Mouse (Mus musculus) midbrain, embryonic 10.5 days (tissue): ENCODE measurements around the gene Fthl17d. TPM values are rescaled to one million over a fixed set of nuclear protein-coding genes. Genes with fewer than 3 reads are reported as not detected.
"Not testable (repeated sequence)": the region's sequence is repeated elsewhere in the genome, so short reads cannot be mapped to it uniquely, and the experiment has no call there.

ENCODE experiments used
- DNase-seq: peaks from one replicate; pipeline ENCODE4 v3.0.0-alpha.2; 2017; ENCODE audit warnings: low spot score
- H3K27ac ChIP-seq: fragments of 300-500 bp; sonication (generic); replicated peaks from 2 replicates; pipeline ENCODE4 v1.5.1; 2016; ENCODE audit warnings: mild to moderate bottlenecking
- H3K27me3 ChIP-seq: fragments of 300-500 bp; sonication (generic); 2 replicates; pipeline ENCODE4 v1.6.1; 2016; ENCODE audit warnings: low read depth, mild to moderate bottlenecking; ENCODE audit not compliant: poor library complexity, severe bottlenecking
- H3K36me3 ChIP-seq: fragments of 300-500 bp; sonication (generic); 2 replicates; pipeline ENCODE4 v1.6.1; 2016; ENCODE audit warnings: mild to moderate bottlenecking, moderate library complexity
- H3K4me1 ChIP-seq: fragments of 300-500 bp; sonication (generic); 2 replicates; pipeline ENCODE4 v1.6.1; 2016
- H3K4me3 ChIP-seq: fragments of 300-500 bp; sonication (generic); 2 replicates; pipeline ENCODE4 v1.5.1; 2016; ENCODE audit warnings: mild to moderate bottlenecking, moderate library complexity
- H3K9me3 ChIP-seq: fragments of 300-500 bp; sonication (generic); replicated peaks from 2 replicates; pipeline ENCODE4 v1.6.1; 2016; ENCODE audit warnings: mild to moderate bottlenecking
- whole genome bisulfite sequencing: fragments of 180-500 bp; shearing (Covaris S2); methylation state at CpG from one replicate; pipeline ENCODE4 v1.1.7; 2016; 5-methylcytosine and 5-hydroxymethylcytosine counted together
- polyA plus RNA-seq: library from polyadenylated mRNA; unstranded; fragments of >200 nt; fragmentation: Nextera tagmentation; extraction: Ambion mirVana; gene quantifications from 2 replicates; pipeline ENCODE4 v1.2.1, GENCODE M21; 2016

Fthl17d gene
- polyA plus RNA-seq = not detected in 2 replicates

- H3K27me3 ChIP-seq, H3K4me1 ChIP-seq, H3K9me3 ChIP-seq, H3K27ac ChIP-seq, H3K36me3 ChIP-seq, H3K4me3 ChIP-seq, DNase-seq: not testable (repeated sequence)
- WGBS = no CpG with 5 or more reads among the region's 9 CpGs
Observed at GRCm38 (mm10) chrX:8986655-8987054, at the start of gene Fthl17d. Gene Fthl17d (minus strand): TSS chrX:8986755.

- DNase-seq, H3K4me3 ChIP-seq, H3K27ac ChIP-seq, H3K27me3 ChIP-seq, H3K36me3 ChIP-seq, H3K4me1 ChIP-seq, H3K9me3 ChIP-seq: not testable (repeated sequence)
- no CpG with 5 or more reads among the region's 10 CpGs for WGBS
Observed at GRCm38 (mm10) chrX:9033193-9033592, 46.6 kb upstream of the Fthl17d start, which contains the start of gene Fthl17e. Gene Fthl17e (plus strand): TSS chrX:9033493.

- Histone ChIP-seq H3K36me3 (no peaks in the 10 kb centered on the region), H3K27ac (no peak overlapping the region), H3K4me1 (no peaks in the 10 kb centered on the region), H3K4me3 (no peak overlapping the region), H3K9me3 (no peaks in the 10 kb centered on the region), H3K27me3 (no peaks in the 10 kb centered on the region)
- no peak for DNase-seq
- WGBS = 56% methylated on average over 10 of the region's 10 CpGs
Observed at GRCm38 (mm10) chrX:9019481-9019880, 32.9 kb upstream of the Fthl17d start.

- Histone ChIP-seq H3K4me3 (no peak overlapping the region), H3K4me1 (no peaks in the 10 kb centered on the region), H3K27me3 (no peaks in the 10 kb centered on the region), H3K9me3 (no peaks in the 10 kb centered on the region; the same call in 1 of the 2 replicates), H3K27ac (no peak overlapping the region), H3K36me3 (no peaks in the 10 kb centered on the region)
- no peak for DNase-seq
- WGBS = 80% methylated on average over 1 of the region's 1 CpGs
Observed at GRCm38 (mm10) chrX:9016079-9016478, 29.5 kb upstream of the Fthl17d start.

GRCm38 (mm10) chrX:8976459-8976858 lies 10.1 kb downstream of the Fthl17d start, which contains the start of gene Fthl17c:
Gene Fthl17c (minus strand): TSS chrX:8976559.
- WGBS = no CpG with 5 or more reads among the region's 11 CpGs
- not testable (repeated sequence) for H3K27me3 ChIP-seq, H3K4me1 ChIP-seq, H3K36me3 ChIP-seq, H3K27ac ChIP-seq, DNase-seq, H3K9me3 ChIP-seq, H3K4me3 ChIP-seq

- not testable (repeated sequence) for H3K27me3 ChIP-seq, DNase-seq, H3K4me3 ChIP-seq, H3K4me1 ChIP-seq, H3K36me3 ChIP-seq, H3K27ac ChIP-seq
- peaks cover 10% of the 10 kb centered on the region for H3K9me3 ChIP-seq
- WGBS = 43% methylated on average over 4 of the region's 4 CpGs
Observed at GRCm38 (mm10) chrX:8964618-8965017, 21.9 kb downstream of the Fthl17d start.

GRCm38 (mm10) chrX:8962875-8963274 lies 23.7 kb downstream of the Fthl17d start, which contains the start of gene Fthl17b:
Gene Fthl17b (minus strand): TSS chrX:8962975.
- not testable (repeated sequence) for H3K36me3 ChIP-seq, H3K4me3 ChIP-seq, H3K9me3 ChIP-seq, H3K27me3 ChIP-seq, H3K4me1 ChIP-seq, DNase-seq, H3K27ac ChIP-seq
- 95% methylated on average over 4 of the region's 11 CpGs for WGBS

GRCm38 (mm10) chrX:8948130-8948805 lies 38.3 kb downstream of the Fthl17d start:
- H3K36me3 ChIP-seq, H3K27me3 ChIP-seq, H3K4me3 ChIP-seq, H3K27ac ChIP-seq, H3K4me1 ChIP-seq, H3K9me3 ChIP-seq: not testable (repeated sequence)
- peak; percentile 69 for DNase-seq
- 25% methylated on average over 7 of the region's 7 CpGs for WGBS

- Histone ChIP-seq H3K27me3 (no peaks in the 10 kb centered on the region), H3K4me3 (no peak overlapping the region), H3K9me3 (no peaks in the 10 kb centered on the region), H3K36me3 (no peaks in the 10 kb centered on the region), H3K27ac (no peak overlapping the region), H3K4me1 (no peaks in the 10 kb centered on the region)
- 86% methylated on average over 8 of the region's 8 CpGs for WGBS
- DNase-seq = no peak
Observed at GRCm38 (mm10) chrX:8944041-8944440, 42.5 kb downstream of the Fthl17d start.

Other genes starting within 250 kb of the Fthl17d start
- not detected in 2 replicates for gene Ssx9, start 238.3 kb downstream of the Fthl17d start, polyA plus RNA-seq
- not detected in 2 replicates for gene Ssxb5, start 183.1 kb downstream of the Fthl17d start, polyA plus RNA-seq
- not detected in 2 replicates for gene Gm6592, start 142.8 kb downstream of the Fthl17d start, polyA plus RNA-seq
- gene Gm5751, start 112.5 kb downstream of the Fthl17d start, polyA plus RNA-seq = not detected in 2 replicates
- gene B630019K06Rik, start 94.4 kb downstream of the Fthl17d start, polyA plus RNA-seq = 3.4 and 3.9 TPM in 2 replicates
- not detected in 2 replicates for gene Fthl17b, start 23.8 kb downstream of the Fthl17d start, polyA plus RNA-seq
- not detected in 2 replicates for gene Fthl17c, start 10.2 kb downstream of the Fthl17d start, polyA plus RNA-seq
- gene Fthl17e, start 46.7 kb upstream of the Fthl17d start, polyA plus RNA-seq = not detected in 2 replicates
- gene Fthl17f, start 76.3 kb upstream of the Fthl17d start, polyA plus RNA-seq = not detected in 2 replicates
- gene 4930402K13Rik, start 117.8 kb upstream of the Fthl17d start, polyA plus RNA-seq = not detected in 2 replicates
- gene Lancl3, start 213.1 kb upstream of the Fthl17d start, polyA plus RNA-seq = 0.35 and 0.50 TPM in 2 replicates